Mouse (Mus musculus) cortical plate, adult 2 months (tissue): ENCODE results near the gene Zdhhc19. TPM values are rescaled to one million over a fixed set of nuclear protein-coding genes. Genes with fewer than 3 reads are reported as not detected.

Experiments used
- H3K27ac ChIP-seq: fragments of 200-500 bp; 2 replicates; pipeline ENCODE4 v1.5.1; 2012; ENCODE audit warnings: low read length, control low read depth, inconsistent platforms; ENCODE audit not compliant: insufficient read depth
- H3K4me1 ChIP-seq: fragments of 200-500 bp; 2 replicates; pipeline ENCODE4 v1.6.1; 2011; ENCODE audit warnings: low read length; ENCODE audit not compliant: control insufficient read depth, insufficient read depth
- H3K4me3 ChIP-seq: fragments of 200-500 bp; 2 replicates; pipeline ENCODE4 v1.5.1; 2011; ENCODE audit warnings: mild to moderate bottlenecking, low read length, control low read depth; ENCODE audit not compliant: insufficient read depth
- CTCF ChIP-seq: fragments of 200-500 bp; IDR thresholded peaks from 2 replicates; pipeline ENCODE4 v1.5.1; 2011; ENCODE audit warnings: mild to moderate bottlenecking, control low read depth, low read length; ENCODE audit not compliant: insufficient read depth; ENCODE audit errors: extremely low read depth
- POLR2A ChIP-seq: fragments of 200-500 bp; IDR thresholded peaks from 2 replicates; pipeline ENCODE4 v1.6.1; 2011; ENCODE audit warnings: mild to moderate bottlenecking, low read length, control low read depth; ENCODE audit not compliant: insufficient read depth; ENCODE audit errors: extremely low read depth
- polyA plus RNA-seq: library from polyadenylated mRNA; depleted of rRNA; stranded (reverse); fragments of >200 nt; gene quantifications from 2 replicates; pipeline ENCODE4 v1.2.3, GENCODE M21; 2012; rRNA removed

Gene Zdhhc19
- polyA plus RNA-seq, 1 experiment, result not detected

- Histone ChIP-seq H3K4me3 (no peak overlapping the region), H3K27ac (no peak overlapping the region), H3K4me1 (peaks cover 3% of the 10 kb centered on the region)
- TF ChIP-seq POLR2A (no peak), CTCF (no peak)
Measured at GRCm38 (mm10) chr16:32597909-32598381, 101.9 kb downstream of the Zdhhc19 start.

GRCm38 (mm10) chr16:32599151-32599550 lies 103.1 kb downstream of the Zdhhc19 start:
- H3K4me3 ChIP-seq, result no peak overlapping the region
- no peak overlapping the region for H3K27ac ChIP-seq
- peaks cover 3% of the 10 kb centered on the region for H3K4me1 ChIP-seq
- no peak for TF ChIP-seq POLR2A
- TF ChIP-seq CTCF, result no peak

GRCm38 (mm10) chr16:32602193-32602685 lies 106.2 kb downstream of the Zdhhc19 start:
- TF ChIP-seq CTCF (no peak), POLR2A (no peak)
- Histone ChIP-seq H3K4me3 (no peak overlapping the region), H3K4me1 (peaks cover 3% of the 10 kb centered on the region), H3K27ac (no peak overlapping the region)

- no peak overlapping the region; the same call in 1 of the 2 replicates for H3K4me3 ChIP-seq
Measured at GRCm38 (mm10) chr16:32607562-32608343, 111.7 kb downstream of the Zdhhc19 start.

GRCm38 (mm10) chr16:32608344-32608711 lies 112.3 kb downstream of the Zdhhc19 start:
- Histone ChIP-seq H3K4me3 (peak overlapping the region; percentile 84), H3K4me1 (peaks cover 1% of the 10 kb centered on the region; the same call in 1 of the 2 replicates), H3K27ac (0 out of 2 replicates have a peak overlapping the region, but pooled peaks have one; percentile 10)
- no peak for TF ChIP-seq CTCF
- no peak for TF ChIP-seq POLR2A

More at GRCm38 (mm10) chr16:32607562-32608343, 111.7 kb downstream of the Zdhhc19 start:
- H3K27ac ChIP-seq, result no peak overlapping the region
- peaks cover 1% of the 10 kb centered on the region; the same call in 1 of the 2 replicates for H3K4me1 ChIP-seq
- TF ChIP-seq CTCF (no peak), POLR2A (no peak)

GRCm38 (mm10) chr16:32608712-32609400 lies 112.8 kb downstream of the Zdhhc19 start, which contains the start of gene Tfrc:
Gene Tfrc, plus strand, starts transcription at chr16:32608920.
- no peak for TF ChIP-seq CTCF
- TF ChIP-seq POLR2A, result peak; percentile 98
- Histone ChIP-seq H3K27ac (peak within 1 kb of the TSS; percentile 79; the same call in 1 of the 2 replicates), H3K4me3 (peak within 1 kb of the TSS; percentile 84), H3K4me1 (peaks cover 1% of the 10 kb centered on the region; the same call in 1 of the 2 replicates)

GRCm38 (mm10) chr16:32609401-32609779 lies 113.3 kb downstream of the Zdhhc19 start:
- Histone ChIP-seq H3K27ac (peak overlapping the region; percentile 79; the same call in 1 of the 2 replicates), H3K4me1 (peaks cover 1% of the 10 kb centered on the region; the same call in 1 of the 2 replicates), H3K4me3 (peak overlapping the region; percentile 84)
- TF ChIP-seq CTCF (no peak), POLR2A (no peak)

- Histone ChIP-seq H3K4me1 (peaks cover 1% of the 10 kb centered on the region; the same call in 1 of the 2 replicates), H3K27ac (no peak overlapping the region), H3K4me3 (peak overlapping the region; percentile 84)
- no peak for TF ChIP-seq CTCF
- no peak for TF ChIP-seq POLR2A
Measured at GRCm38 (mm10) chr16:32610460-32611255, 114.6 kb downstream of the Zdhhc19 start.

Other genes starting within 250 kb of the Zdhhc19 start
- 24.8 and 27.0 TPM in 2 replicates for gene Fbxo45, start 249.1 kb upstream of the Zdhhc19 start, polyA plus RNA-seq
- 11.1 and 11.7 TPM in 2 replicates for gene Wdr53, start 249.0 kb upstream of the Zdhhc19 start, polyA plus RNA-seq
- 0.27 and 0.32 TPM in 2 replicates for gene Smco1, start 224.8 kb upstream of the Zdhhc19 start, polyA plus RNA-seq
- 15.2 and 16.4 TPM in 2 replicates for gene Rnf168, start 218.8 kb upstream of the Zdhhc19 start, polyA plus RNA-seq
- 16.1 and 17.1 TPM in 2 replicates for gene Ubxn7, start 164.0 kb upstream of the Zdhhc19 start, polyA plus RNA-seq
- gene Tm4sf19, start 95.8 kb upstream of the Zdhhc19 start, polyA plus RNA-seq, result not detected in 2 replicates
- gene Tctex1d2, start 76.6 kb upstream of the Zdhhc19 start, polyA plus RNA-seq, result 21.9 and 24.3 TPM in 2 replicates
- 24.1 and 27.0 TPM in 2 replicates for gene Pcyt1a, start 65.3 kb upstream of the Zdhhc19 start, polyA plus RNA-seq
- gene Slc51a, start 8.4 kb upstream of the Zdhhc19 start, polyA plus RNA-seq, result 0.04 TPM in 1 of 2 replicates, not detected in the other
- gene Tfrc, start 112.7 kb downstream of the Zdhhc19 start, polyA plus RNA-seq, result 77.7 and 82.2 TPM in 2 replicates
- gene Tnk2, start 147.6 kb downstream of the Zdhhc19 start, polyA plus RNA-seq, result 202 and 204 TPM in 2 replicates
- gene Muc4, start 239.6 kb downstream of the Zdhhc19 start, polyA plus RNA-seq, result 0.02 TPM in 2 replicates